Mouse (Mus musculus) left cerebral cortex, postnatal 25 days (tissue): Measurements from ENCODE around the gene Serinc5. TPM values are rescaled to one million over a fixed set of nuclear protein-coding genes. Genes with fewer than 3 reads are reported as not detected.
A peak's percentile ranks its signal among the peaks of the same experiment; 100 is the strongest.

ENCODE experiments used
- DNase-seq, 2 experiments: peaks; one replicate each; pipeline ENCODE4 v3.0.0; 2022; ENCODE audit warnings: low spot score in 2 of 2, mixed read lengths in 1 of 2
- intact Hi-C: fragments of 180-260 bp; cut with DNase I; formaldehyde crosslinking; loops from one replicate; pipeline ENCODE4 v1.15.1; 2025
- total RNA-seq, 2 experiments: library from RNA; stranded (reverse); gene quantifications; 2 replicates each; pipeline ENCODE4 v1.2.3; 2021

Serinc5 gene
- total RNA-seq, 2 experiments from 2014 or later, result 56.3 to 71.3 TPM

DNA sequence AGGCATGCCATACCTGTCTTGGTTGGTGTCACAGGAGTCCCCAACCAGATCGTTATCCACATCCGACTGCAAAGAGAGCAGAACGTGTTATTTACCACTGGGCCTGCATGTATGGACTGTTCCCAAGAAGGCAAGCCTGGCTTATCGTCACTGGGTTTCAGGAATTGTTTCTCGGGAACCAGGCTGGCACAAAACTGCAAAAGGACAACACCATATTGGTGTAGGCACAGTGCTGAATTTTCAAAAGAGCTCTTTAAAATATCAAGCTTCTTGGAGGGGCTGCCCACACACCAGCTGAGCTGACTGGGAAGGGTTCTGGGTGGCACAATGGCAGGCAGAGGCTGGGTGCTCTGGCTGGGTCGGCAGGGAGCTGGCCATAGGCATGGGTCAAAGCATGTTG, 149.6 kb downstream of the Serinc5 start:
- intact Hi-C loops, result no loop called here
- DNase-seq, result peak; percentile 27 to 84

Other genes with a start within 250 kb of the Serinc5 start
- gene Ankrd34b, start 185.2 kb upstream of the Serinc5 start, total RNA-seq, result 10 to 100 TPM; 18.2 to 20.5 TPM
- 10 to 100 TPM; 10.6 to 11.2 TPM for gene Fam151b, start 127.1 kb upstream of the Serinc5 start, total RNA-seq
- gene Zfyve16, start 80.2 kb upstream of the Serinc5 start, total RNA-seq, result 10 to 100 TPM; 17.0 to 18.6 TPM
- gene Spz1, start 34.9 kb upstream of the Serinc5 start, total RNA-seq, result not detected
- 1 to 10 TPM; 3.6 to 4.3 TPM for gene Thbs4, start 183.7 kb downstream of the Serinc5 start, total RNA-seq
- gene Mtx3, start 233.7 kb downstream of the Serinc5 start, total RNA-seq, result 10 to 100 TPM; 26.2 to 29.5 TPM